Mouse (Mus musculus): Measurements from ENCODE around the gene Mageb18. TPM values are rescaled to one million over a fixed set of nuclear protein-coding genes. Genes with fewer than 3 reads are reported as not detected.
"Not testable (repeated sequence)": the region's sequence is repeated elsewhere in the genome, so short reads cannot be mapped to it uniquely, and the experiment has no call there.

Gene Mageb18
- polyA plus RNA-seq (2015; fragmentation: Nextera tagmentation; extraction: Ambion mirVana) = 0.12 and 0.17 TPM in 2 replicates

DNA sequence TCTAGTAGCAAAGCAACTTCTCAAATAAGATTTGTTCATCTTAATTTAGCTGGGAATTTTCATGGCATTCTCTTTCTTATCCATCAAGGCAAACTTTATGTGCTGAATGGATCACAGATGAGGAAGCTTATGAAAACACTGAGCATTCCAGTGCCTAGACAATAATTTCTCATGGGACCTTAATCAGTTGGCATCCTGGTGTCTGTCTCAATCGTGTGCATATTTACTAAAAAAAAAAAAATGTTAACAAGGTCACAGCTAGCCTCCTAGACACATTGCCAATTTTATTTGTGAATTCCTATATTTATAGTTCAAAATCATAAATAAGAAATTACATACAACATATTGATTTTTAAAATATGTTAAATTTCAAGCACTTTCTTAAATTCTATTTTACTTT is at the start of gene Mageb18:
TSS of gene Mageb18 (minus strand) at position 101 of the 400 bp plus-strand sequence.
- no peak within 1 kb of the TSS for H3K9ac ChIP-seq (replicated peaks; ENCODE audit: low read depth)
- TF ChIP-seq EP300 (IDR thresholded peaks at IDR 0.05) (no peak), CTCF (IDR thresholded peaks at IDR 0.05) (no peak)
- H3K36me3 ChIP-seq (ENCODE audit: insufficient read depth, low read length) = no peaks in the 10 kb centered on the region
- H3K4me3 ChIP-seq (ENCODE audit: low read depth, low read length) = no peak within 1 kb of the TSS
- H3K4me2 ChIP-seq (replicated peaks; ENCODE audit: low read depth, low read length) = no peak within 1 kb of the TSS
- no peaks in the 10 kb centered on the region for H3K4me1 ChIP-seq (ENCODE audit: insufficient read depth, low read depth, low read length)
- no peak within 1 kb of the TSS for H3K27ac ChIP-seq (ENCODE audit: low read length)
- ATAC-seq (no peak), DNase-seq (ENCODE audit: low spot score) (no peak)
- H3K27me3 ChIP-seq (replicated peaks; ENCODE audit: insufficient read depth, low read length) = no peaks in the 10 kb centered on the region
- H3K9me3 ChIP-seq (ENCODE audit: low read length) = no peaks in the 10 kb centered on the region
- WGBS = 59% methylated on average over 1 of the region's 1 CpGs

DNA sequence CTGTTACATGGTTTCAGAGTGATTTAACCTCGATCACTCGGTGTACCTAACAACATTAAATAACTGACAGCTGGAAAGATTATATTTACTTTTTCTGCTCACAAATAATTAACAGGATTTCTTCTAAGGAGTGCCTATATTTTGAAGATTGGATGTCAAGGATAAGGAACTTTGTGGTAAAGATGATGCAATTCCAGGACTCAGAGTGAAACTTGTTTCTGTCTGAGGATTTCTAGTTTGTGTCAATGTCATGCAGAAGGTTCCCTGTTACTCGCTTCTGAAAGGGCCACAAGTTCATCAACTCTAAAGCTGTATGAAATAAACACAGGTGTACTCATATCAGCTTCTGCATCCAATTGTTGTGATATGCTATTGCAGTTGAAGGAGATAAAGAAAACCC is 13.4 kb upstream of the Mageb18 start:
- no peak overlapping the region for H3K27ac ChIP-seq (ENCODE audit: low read length)
- TF ChIP-seq CTCF (IDR thresholded peaks at IDR 0.05) (no peak), EP300 (IDR thresholded peaks at IDR 0.05) (no peak)

DNA sequence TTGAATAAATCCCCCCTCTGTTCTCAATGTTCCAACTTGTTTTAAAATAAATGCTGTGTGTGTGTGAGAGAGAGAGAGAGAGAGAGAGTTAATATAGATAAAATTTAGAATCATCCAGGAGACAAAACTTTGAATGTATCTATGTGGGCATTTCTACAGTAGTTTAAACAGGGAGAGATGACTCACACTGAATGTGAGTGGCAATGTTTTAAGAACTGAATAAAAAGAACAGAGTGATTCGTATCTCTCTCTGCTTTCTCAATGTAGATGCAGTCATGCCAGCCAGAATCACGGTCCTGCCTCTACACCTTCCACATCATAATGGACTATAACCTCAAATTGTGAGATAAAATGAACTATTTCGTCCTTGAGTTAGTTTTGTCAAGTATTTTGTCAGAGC is 11.1 kb upstream of the Mageb18 start:
- Histone ChIP-seq H3K4me2 (replicated peaks; ENCODE audit: low read depth, low read length) (no peak overlapping the region), H3K27ac (ENCODE audit: low read length) (no peak overlapping the region), H3K4me1 (ENCODE audit: insufficient read depth, low read depth, low read length) (no peaks in the 10 kb centered on the region), H3K9ac (replicated peaks; ENCODE audit: low read depth) (no peak overlapping the region), H3K36me3 (ENCODE audit: insufficient read depth, low read length) (no peaks in the 10 kb centered on the region), H3K4me3 (ENCODE audit: low read depth, low read length) (no peak overlapping the region), H3K27me3 (replicated peaks; ENCODE audit: insufficient read depth, low read length) (no peaks in the 10 kb centered on the region), H3K9me3 (ENCODE audit: low read length) (no peaks in the 10 kb centered on the region)
- DNase-seq (ENCODE audit: low spot score) (peak; percentile 2), ATAC-seq (no peak)
- WGBS = 58% methylated on average over 3 of the region's 3 CpGs
- TF ChIP-seq CTCF (IDR thresholded peaks at IDR 0.05) = no peak
- no peak for TF ChIP-seq EP300 (IDR thresholded peaks at IDR 0.05)

More for the DNA sequence above, 13.4 kb upstream of the Mageb18 start:
- 72% methylated on average over 3 of the region's 3 CpGs for WGBS
- H3K27me3 ChIP-seq (replicated peaks; ENCODE audit: insufficient read depth, low read length) = no peaks in the 10 kb centered on the region
- no peak overlapping the region for H3K4me3 ChIP-seq (ENCODE audit: low read depth, low read length)
- H3K9me3 ChIP-seq (ENCODE audit: low read length) = no peaks in the 10 kb centered on the region
- H3K4me1 ChIP-seq (ENCODE audit: insufficient read depth, low read depth, low read length) = no peaks in the 10 kb centered on the region
- ATAC-seq = no peak
- no peak overlapping the region for H3K4me2 ChIP-seq (replicated peaks; ENCODE audit: low read depth, low read length)
- no peak for DNase-seq (ENCODE audit: low spot score)
- no peaks in the 10 kb centered on the region for H3K36me3 ChIP-seq (ENCODE audit: insufficient read depth, low read length)
- H3K9ac ChIP-seq (replicated peaks; ENCODE audit: low read depth) = no peak overlapping the region

DNA sequence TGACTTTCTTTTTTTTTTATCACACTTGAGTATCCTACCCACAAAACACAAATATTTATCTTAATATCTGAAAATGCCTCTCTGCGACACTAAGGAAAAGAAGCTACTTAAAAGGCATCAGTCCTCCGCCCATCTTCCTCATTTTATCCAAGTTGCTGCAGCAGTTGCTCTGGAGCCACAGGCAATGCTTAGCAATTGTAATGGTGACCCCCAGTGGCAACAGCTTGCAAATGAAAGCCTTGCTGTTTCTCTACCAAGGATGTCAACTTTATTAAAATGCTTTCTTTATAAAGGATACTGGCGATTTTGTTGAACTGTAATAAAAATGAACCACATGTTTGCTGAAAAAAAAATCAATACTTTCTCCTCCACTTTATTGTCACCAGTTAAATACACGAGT is 2.0 kb downstream of the Mageb18 start:
- Histone ChIP-seq H3K9me3 (ENCODE audit: low read length) (no peaks in the 10 kb centered on the region), H3K27ac (ENCODE audit: low read length) (no peak overlapping the region), H3K4me2 (replicated peaks; ENCODE audit: low read depth, low read length) (no peak overlapping the region), H3K36me3 (ENCODE audit: insufficient read depth, low read length) (no peaks in the 10 kb centered on the region), H3K27me3 (replicated peaks; ENCODE audit: insufficient read depth, low read length) (no peaks in the 10 kb centered on the region), H3K4me3 (ENCODE audit: low read depth, low read length) (no peak overlapping the region), H3K4me1 (ENCODE audit: insufficient read depth, low read depth, low read length) (no peaks in the 10 kb centered on the region), H3K9ac (replicated peaks; ENCODE audit: low read depth) (no peak overlapping the region)
- DNase-seq (ENCODE audit: low spot score) (no peak), ATAC-seq (no peak)
- TF ChIP-seq EP300 (IDR thresholded peaks at IDR 0.05) (no peak), CTCF (IDR thresholded peaks at IDR 0.05) (peak; percentile 46)
- 21% methylated on average over 4 of the region's 4 CpGs for WGBS

DNA sequence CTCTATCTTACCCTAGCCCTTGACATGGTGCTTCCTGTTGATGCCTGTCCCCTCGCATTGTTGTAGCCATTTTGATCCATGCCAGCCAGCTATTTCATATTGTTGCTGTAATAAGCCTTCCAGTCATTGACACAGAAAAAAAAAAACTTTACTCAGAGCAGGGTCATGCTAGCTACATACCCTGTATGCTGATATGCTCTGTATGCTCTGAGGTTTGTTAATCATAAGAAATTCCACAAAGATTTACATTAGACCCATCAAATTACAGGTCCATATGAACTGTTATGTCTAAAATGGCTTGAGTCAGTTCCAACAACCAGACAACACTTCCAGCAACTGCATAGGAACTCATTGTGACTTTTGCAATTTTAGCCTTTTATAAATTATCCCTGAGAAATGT is 71.5 kb downstream of the Mageb18 start:
- DNase-seq (ENCODE audit: low spot score) (no peak), ATAC-seq (no peak)
- H3K4me1 ChIP-seq (ENCODE audit: insufficient read depth, low read depth, low read length) = no peaks in the 10 kb centered on the region
- no peak overlapping the region for H3K27ac ChIP-seq (ENCODE audit: low read length)
- H3K9me3 ChIP-seq (ENCODE audit: low read length) = no peaks in the 10 kb centered on the region
- TF ChIP-seq EP300 (IDR thresholded peaks at IDR 0.05) (no peak), CTCF (IDR thresholded peaks at IDR 0.05) (no peak)
- no peaks in the 10 kb centered on the region for H3K36me3 ChIP-seq (ENCODE audit: insufficient read depth, low read length)
- no peak overlapping the region for H3K9ac ChIP-seq (replicated peaks; ENCODE audit: low read depth)
- no peaks in the 10 kb centered on the region for H3K27me3 ChIP-seq (replicated peaks; ENCODE audit: insufficient read depth, low read length)
- 47% methylated on average over 1 of the region's 1 CpGs for WGBS
- no peak overlapping the region for H3K4me3 ChIP-seq (ENCODE audit: low read depth, low read length)
- no peak overlapping the region for H3K4me2 ChIP-seq (replicated peaks; ENCODE audit: low read depth, low read length)

DNA sequence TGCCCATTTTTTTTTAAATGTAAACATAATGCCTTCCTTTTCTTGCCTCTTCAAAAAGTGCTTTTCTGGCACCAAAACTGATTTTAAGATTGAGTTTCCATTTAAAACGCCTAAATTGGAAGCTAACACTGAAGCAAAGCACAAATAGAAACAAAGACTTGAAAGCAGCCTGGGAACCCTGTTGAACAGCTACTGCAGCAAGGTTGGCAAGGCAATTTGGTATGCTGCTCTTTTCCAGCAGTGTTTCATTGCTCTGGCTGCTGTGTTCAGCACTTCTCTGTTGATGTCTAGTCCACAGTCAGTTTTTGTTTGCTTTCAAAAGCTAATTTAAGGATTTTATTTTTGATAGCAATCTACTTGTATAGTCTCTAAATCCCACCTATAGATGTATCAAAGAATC is 101.1 kb downstream of the Mageb18 start:
- ATAC-seq (no peak), DNase-seq (ENCODE audit: low spot score) (no peak)
- TF ChIP-seq CTCF (IDR thresholded peaks at IDR 0.05) = no peak
- no peak for TF ChIP-seq EP300 (IDR thresholded peaks at IDR 0.05)
- Histone ChIP-seq H3K9me3 (ENCODE audit: low read length) (no peaks in the 10 kb centered on the region), H3K9ac (replicated peaks; ENCODE audit: low read depth) (no peak overlapping the region), H3K4me1 (ENCODE audit: insufficient read depth, low read depth, low read length) (no peaks in the 10 kb centered on the region), H3K27me3 (replicated peaks; ENCODE audit: insufficient read depth, low read length) (no peaks in the 10 kb centered on the region), H3K27ac (ENCODE audit: low read length) (no peak overlapping the region), H3K4me2 (replicated peaks; ENCODE audit: low read depth, low read length) (no peak overlapping the region), H3K4me3 (ENCODE audit: low read depth, low read length) (no peak overlapping the region), H3K36me3 (ENCODE audit: insufficient read depth, low read length) (no peaks in the 10 kb centered on the region)
- 17% methylated on average over 1 of the region's 1 CpGs for WGBS

DNA sequence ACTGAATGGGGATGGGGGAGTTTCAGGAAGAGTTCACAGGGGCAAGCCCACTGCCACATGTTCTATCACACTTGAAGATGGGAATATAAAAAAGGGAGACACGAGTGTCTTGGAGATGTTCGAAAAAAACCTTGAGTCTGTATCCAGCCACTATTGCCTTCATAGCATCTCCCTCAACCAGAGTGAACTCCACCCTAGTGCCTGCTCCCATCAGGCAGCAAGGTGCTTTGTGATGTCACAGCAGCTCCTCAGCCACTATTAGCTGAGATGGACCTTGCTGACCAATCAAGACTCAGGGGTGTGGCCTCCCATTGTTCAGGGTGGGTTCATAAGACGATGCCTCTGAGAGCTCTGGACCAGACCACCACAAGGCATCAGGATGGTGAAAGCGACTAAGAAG is 109.7 kb downstream of the Mageb18 start, which contains the start of gene Gm5941:
TSS of gene Gm5941 (plus strand) at position 301 of the 400 bp plus-strand sequence.
- DNase-seq (ENCODE audit: low spot score); H3K9me3 ChIP-seq (ENCODE audit: low read length); H3K27ac ChIP-seq (ENCODE audit: low read length); H3K4me2 ChIP-seq (replicated peaks; ENCODE audit: low read depth, low read length); H3K4me1 ChIP-seq (ENCODE audit: insufficient read depth, low read depth, low read length); H3K4me3 ChIP-seq (ENCODE audit: low read depth, low read length); H3K27me3 ChIP-seq (replicated peaks; ENCODE audit: insufficient read depth, low read length); ATAC-seq; H3K9ac ChIP-seq (replicated peaks; ENCODE audit: low read depth); H3K36me3 ChIP-seq (ENCODE audit: insufficient read depth, low read length): not testable (repeated sequence)
- WGBS = 78% methylated on average over 4 of the region's 4 CpGs
